Mouse (Mus musculus): ENCODE data around the gene Capn2. TPM values are rescaled to one million over a fixed set of nuclear protein-coding genes. Genes with fewer than 3 reads are reported as not detected.

Gene Capn2
- total and polyA plus RNA-seq, 2 experiments from 2014 or later = 82.1 to 88.2 TPM

GRCm38 (mm10) chr1:182490568-182490967 is 26.8 kb downstream of the Capn2 start:
- no peaks in the 10 kb centered on the region for H3K4me1 ChIP-seq (ENCODE audit: insufficient read depth, low read length)
- no peak overlapping the region for H3K27ac ChIP-seq (ENCODE audit: low read depth, low read length)
- no peak overlapping the region for H3K4me2 ChIP-seq (ENCODE audit: low read depth, low read length, poor library complexity, severe bottlenecking)
- peak; percentile 41 for TF ChIP-seq CTCF (IDR thresholded peaks at IDR 0.05)
- no peak overlapping the region for H3K4me3 ChIP-seq (ENCODE audit: low read depth, low read length)
- DNase-seq (ENCODE audit: low spot score) (no peak), ATAC-seq (ENCODE audit: low FRiP score) (no peak)
- no peaks in the 10 kb centered on the region for H3K9me3 ChIP-seq (ENCODE audit: low read length)
- H3K36me3 ChIP-seq (ENCODE audit: insufficient read depth, low read length) = peaks cover 30% of the 10 kb centered on the region
- 81% methylated on average over 7 of the region's 7 CpGs for WGBS
- H3K9ac ChIP-seq (replicated peaks; ENCODE audit: low read length, poor library complexity, severe bottlenecking) = no peak overlapping the region
- H3K27me3 ChIP-seq (ENCODE audit: insufficient read depth, low read length) = no peaks in the 10 kb centered on the region

GRCm38 (mm10) chr1:182489803-182490452 is 27.5 kb downstream of the Capn2 start:
- Histone ChIP-seq H3K4me3 (ENCODE audit: low read depth, low read length) (no peak overlapping the region), H3K36me3 (ENCODE audit: insufficient read depth, low read length) (peaks cover 37% of the 10 kb centered on the region), H3K27ac (ENCODE audit: low read depth, low read length) (peak overlapping the region; percentile 68), H3K9ac (replicated peaks; ENCODE audit: low read length, poor library complexity, severe bottlenecking) (no peak overlapping the region; the same call in 1 of the 2 replicates), H3K27me3 (ENCODE audit: insufficient read depth, low read length) (no peaks in the 10 kb centered on the region), H3K9me3 (ENCODE audit: low read length) (no peaks in the 10 kb centered on the region), H3K4me2 (ENCODE audit: low read depth, low read length, poor library complexity, severe bottlenecking) (peak overlapping the region; percentile 34), H3K4me1 (ENCODE audit: insufficient read depth, low read length) (no peaks in the 10 kb centered on the region)
- ATAC-seq (ENCODE audit: low FRiP score) = peak; percentile 94
- peak; percentile 94 for TF ChIP-seq CTCF (IDR thresholded peaks at IDR 0.05)
- WGBS = 10% methylated on average over 21 of the region's 21 CpGs
- peak; percentile 94 for DNase-seq (ENCODE audit: low spot score)

- Histone ChIP-seq H3K4me1 (ENCODE audit: insufficient read depth, low read length) (no peaks in the 10 kb centered on the region), H3K9ac (replicated peaks; ENCODE audit: low read length, poor library complexity, severe bottlenecking) (no peak overlapping the region), H3K4me2 (ENCODE audit: low read depth, low read length, poor library complexity, severe bottlenecking) (no peak overlapping the region), H3K27me3 (ENCODE audit: insufficient read depth, low read length) (no peaks in the 10 kb centered on the region), H3K27ac (ENCODE audit: low read depth, low read length) (no peak overlapping the region), H3K36me3 (ENCODE audit: insufficient read depth, low read length) (peaks cover 48% of the 10 kb centered on the region), H3K9me3 (ENCODE audit: low read length) (no peaks in the 10 kb centered on the region), H3K4me3 (ENCODE audit: low read depth, low read length) (no peak overlapping the region)
- ATAC-seq (ENCODE audit: low FRiP score) = no peak
- WGBS = 91% methylated on average over 10 of the region's 10 CpGs
- DNase-seq (ENCODE audit: low spot score) = no peak
- TF ChIP-seq CTCF (IDR thresholded peaks at IDR 0.05) = no peak
Measured at GRCm38 (mm10) chr1:182488503-182488902, 28.9 kb downstream of the Capn2 start.

- Histone ChIP-seq H3K36me3 (ENCODE audit: insufficient read depth, low read length) (peaks cover 75% of the 10 kb centered on the region), H3K4me3 (ENCODE audit: low read depth, low read length) (no peak overlapping the region), H3K4me2 (ENCODE audit: low read depth, low read length, poor library complexity, severe bottlenecking) (no peak overlapping the region), H3K27me3 (ENCODE audit: insufficient read depth, low read length) (no peaks in the 10 kb centered on the region), H3K4me1 (ENCODE audit: insufficient read depth, low read length) (no peaks in the 10 kb centered on the region), H3K9ac (replicated peaks; ENCODE audit: low read length, poor library complexity, severe bottlenecking) (no peak overlapping the region), H3K27ac (ENCODE audit: low read depth, low read length) (no peak overlapping the region), H3K9me3 (ENCODE audit: low read length) (no peaks in the 10 kb centered on the region)
- ATAC-seq (ENCODE audit: low FRiP score) (no peak), DNase-seq (ENCODE audit: low spot score) (no peak)
- 85% methylated on average over 12 of the region's 12 CpGs for WGBS
- TF ChIP-seq CTCF (IDR thresholded peaks at IDR 0.05) = no peak
Measured at GRCm38 (mm10) chr1:182483910-182484274, 33.5 kb downstream of the Capn2 start.

GRCm38 (mm10) chr1:182482991-182483909 is 34.2 kb downstream of the Capn2 start:
- no peak overlapping the region for H3K27ac ChIP-seq (ENCODE audit: low read depth, low read length)
- no peaks in the 10 kb centered on the region for H3K9me3 ChIP-seq (ENCODE audit: low read length)
- H3K4me1 ChIP-seq (ENCODE audit: insufficient read depth, low read length) = no peaks in the 10 kb centered on the region
- no peak for TF ChIP-seq CTCF (IDR thresholded peaks at IDR 0.05)
- no peak overlapping the region for H3K4me3 ChIP-seq (ENCODE audit: low read depth, low read length)
- peaks cover 69% of the 10 kb centered on the region for H3K36me3 ChIP-seq (ENCODE audit: insufficient read depth, low read length)
- no peak overlapping the region for H3K9ac ChIP-seq (replicated peaks; ENCODE audit: low read length, poor library complexity, severe bottlenecking)
- no peak overlapping the region for H3K4me2 ChIP-seq (ENCODE audit: low read depth, low read length, poor library complexity, severe bottlenecking)
- WGBS = 90% methylated on average over 14 of the region's 14 CpGs
- no peak for ATAC-seq (ENCODE audit: low FRiP score)
- DNase-seq (ENCODE audit: low spot score) = no peak
- H3K27me3 ChIP-seq (ENCODE audit: insufficient read depth, low read length) = no peaks in the 10 kb centered on the region
